Mouse (Mus musculus): ENCODE measurements at regions not wholly inside any gene's neighbourhood (a gene's known extent, or its start where the extent isn't known, plus 50 kb on each side); places are given as distances from the start of the nearest gene placed in this dataset.
A peak's percentile ranks its signal among the peaks of the same experiment; 100 is the strongest.

GRCm38 (mm10) chr8:67018242-67018641, 158.2 kb downstream of the Naf1 start:
- peak; percentile 9 for DNase-seq

- no peak for DNase-seq
Measured at GRCm38 (mm10) chr8:67032856-67033255, 172.8 kb downstream of the Naf1 start.

- DNase-seq = no peak
Measured at GRCm38 (mm10) chr8:67061506-67061905, 201.5 kb downstream of the Naf1 start.

- DNase-seq = no peak
Measured at GRCm38 (mm10) chr8:67068036-67068721, 208.2 kb downstream of the Naf1 start.

- DNase-seq = no peak
Measured at GRCm38 (mm10) chr8:67086215-67087010, 226.4 kb downstream of the Naf1 start.

Measured in lung, postnatal 36 days (tissue).